Mouse (Mus musculus): ENCODE data around the gene Uqcrc2. TPM values are rescaled to one million over a fixed set of nuclear protein-coding genes. Genes with fewer than 3 reads are reported as not detected.

The Uqcrc2 gene
- polyA plus RNA-seq, 1 experiment from 2014 or later, result 231 TPM

DNA sequence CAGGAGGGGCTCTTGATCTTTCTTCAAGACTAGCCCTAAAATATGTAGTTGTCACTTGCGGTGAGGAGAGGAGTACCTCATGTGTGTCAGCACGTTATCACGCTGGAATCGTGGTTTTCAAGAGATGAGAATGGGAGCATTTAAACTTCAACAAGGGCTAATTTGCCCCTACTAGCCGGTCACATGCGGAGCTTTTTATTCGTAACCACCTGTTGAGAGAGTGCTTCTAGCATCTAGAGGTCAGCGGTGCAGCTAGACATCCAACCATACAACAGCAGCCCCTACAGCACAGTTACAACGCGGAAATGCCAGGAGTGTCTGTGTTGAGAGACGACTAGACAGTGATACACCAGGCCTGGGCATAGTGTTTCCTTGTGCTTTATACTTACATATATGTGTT, 845 bp downstream of the Uqcrc2 start:
- peak overlapping the region; percentile 91 for H3K4me2 ChIP-seq (ENCODE audit: low read length)
- H3K36me3 ChIP-seq (ENCODE audit: control insufficient read depth, insufficient read depth), result peaks cover 17% of the 10 kb centered on the region
- H3K9ac ChIP-seq (replicated peaks; ENCODE audit: low read depth, low read length), result peak overlapping the region; percentile 96
- H3K27ac ChIP-seq (ENCODE audit: low read length), result peak overlapping the region; percentile 79; the same call in 1 of the 2 replicates
- ATAC-seq, result no peak
- peak overlapping the region; percentile 72 for H3K4me3 ChIP-seq (replicated peaks; ENCODE audit: low read length)
- peaks cover 14% of the 10 kb centered on the region for H3K4me1 ChIP-seq (replicated peaks; ENCODE audit: control insufficient read depth, insufficient read depth, low read length)
- WGBS, result 1% methylated on average over 11 of the region's 11 CpGs
- H3K27me3 ChIP-seq (replicated peaks; ENCODE audit: control insufficient read depth, insufficient read depth, low read length), result no peaks in the 10 kb centered on the region
- no peaks in the 10 kb centered on the region for H3K9me3 ChIP-seq (ENCODE audit: control insufficient read depth, low read length)

DNA sequence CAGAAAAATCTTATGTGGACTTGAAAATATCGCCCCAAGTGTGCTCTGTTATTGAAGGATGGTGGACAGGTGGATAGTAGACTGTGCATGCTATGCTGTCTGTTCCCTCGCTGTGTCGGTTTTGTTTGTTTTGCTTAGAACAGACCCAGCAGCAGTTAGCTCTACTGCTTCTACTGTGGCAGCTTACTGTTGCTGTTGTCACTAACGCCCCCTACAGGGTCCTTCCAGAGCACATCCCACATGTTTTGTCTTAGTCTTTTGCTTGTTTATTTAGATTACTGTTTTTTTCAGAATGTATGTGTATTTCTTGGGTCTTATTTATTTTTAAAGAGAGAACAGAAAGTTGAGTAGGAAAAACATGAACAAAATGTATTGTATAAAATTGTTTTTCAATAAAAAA, 8.2 kb downstream of the Uqcrc2 start:
- Histone ChIP-seq H3K4me3 (replicated peaks; ENCODE audit: low read length) (no peak overlapping the region), H3K27ac (ENCODE audit: low read length) (no peak overlapping the region), H3K36me3 (ENCODE audit: control insufficient read depth, insufficient read depth) (peaks cover 43% of the 10 kb centered on the region), H3K27me3 (replicated peaks; ENCODE audit: control insufficient read depth, insufficient read depth, low read length) (no peaks in the 10 kb centered on the region), H3K9me3 (ENCODE audit: control insufficient read depth, low read length) (no peaks in the 10 kb centered on the region), H3K4me1 (replicated peaks; ENCODE audit: control insufficient read depth, insufficient read depth, low read length) (0 out of 2 replicates have a peak, but pooled peaks cover 2% of the 10 kb centered on the region), H3K9ac (replicated peaks; ENCODE audit: low read depth, low read length) (no peak overlapping the region), H3K4me2 (ENCODE audit: low read length) (no peak overlapping the region)
- 65% methylated on average over 4 of the region's 4 CpGs for WGBS
- no peak for ATAC-seq

DNA sequence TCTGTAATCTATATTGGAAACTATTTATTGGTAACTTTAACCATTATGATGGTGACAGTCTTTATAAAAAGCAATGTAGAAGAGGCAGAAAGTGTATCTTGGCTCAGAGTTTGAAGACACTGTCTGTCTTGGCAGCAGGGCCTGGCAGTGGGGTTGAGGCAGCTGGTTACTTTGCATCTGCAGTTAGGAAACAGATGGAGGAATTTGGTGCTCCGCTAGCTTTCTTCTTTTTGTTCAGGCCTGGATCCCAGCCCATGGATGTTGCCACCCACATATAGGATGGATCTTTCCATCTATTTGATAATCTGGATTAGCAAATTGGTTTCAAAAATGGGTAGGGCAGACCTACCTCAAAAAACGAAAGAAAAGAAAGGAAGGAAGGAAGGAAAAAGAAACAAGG, 12.9 kb downstream of the Uqcrc2 start:
- H3K9me3 ChIP-seq (ENCODE audit: control insufficient read depth, low read length), result no peaks in the 10 kb centered on the region
- H3K9ac ChIP-seq (replicated peaks; ENCODE audit: low read depth, low read length), result no peak overlapping the region
- H3K4me2 ChIP-seq (ENCODE audit: low read length), result no peak overlapping the region
- H3K4me1 ChIP-seq (replicated peaks; ENCODE audit: control insufficient read depth, insufficient read depth, low read length), result 0 out of 2 replicates have a peak, but pooled peaks cover 2% of the 10 kb centered on the region
- peak; percentile 77 for ATAC-seq
- H3K27me3 ChIP-seq (replicated peaks; ENCODE audit: control insufficient read depth, insufficient read depth, low read length), result no peaks in the 10 kb centered on the region
- H3K4me3 ChIP-seq (replicated peaks; ENCODE audit: low read length), result no peak overlapping the region
- WGBS, result 70% methylated on average over 2 of the region's 2 CpGs
- H3K27ac ChIP-seq (ENCODE audit: low read length), result peak overlapping the region; percentile 41; the same call in 1 of the 2 replicates
- peaks cover 53% of the 10 kb centered on the region for H3K36me3 ChIP-seq (ENCODE audit: control insufficient read depth, insufficient read depth)

DNA sequence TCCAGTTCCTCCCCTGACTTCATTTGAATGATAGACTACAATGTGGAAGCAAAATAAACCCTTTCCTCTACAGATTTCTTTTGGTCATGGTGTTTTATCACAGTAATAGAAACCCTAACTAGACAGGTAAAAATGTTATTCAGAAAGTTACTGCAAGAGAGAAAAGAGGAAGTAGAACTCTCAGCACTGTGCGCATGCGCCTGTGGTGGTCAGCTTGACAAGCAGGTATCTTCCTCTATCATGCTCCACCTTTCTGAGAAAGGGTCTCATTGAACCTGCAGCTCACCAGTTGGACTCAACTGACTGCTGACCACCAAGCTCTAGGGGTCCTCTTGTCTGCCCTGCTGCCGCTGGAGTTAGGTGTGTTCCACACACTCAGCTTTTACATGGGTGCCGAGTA, 27.1 kb downstream of the Uqcrc2 start:
- H3K4me3 ChIP-seq (replicated peaks; ENCODE audit: low read length), result no peak overlapping the region
- 96% methylated on average over 4 of the region's 4 CpGs for WGBS
- no peak for ATAC-seq
- no peak overlapping the region for H3K4me2 ChIP-seq (ENCODE audit: low read length)
- H3K4me1 ChIP-seq (replicated peaks; ENCODE audit: control insufficient read depth, insufficient read depth, low read length), result no peaks in the 10 kb centered on the region
- peaks cover 24% of the 10 kb centered on the region for H3K36me3 ChIP-seq (ENCODE audit: control insufficient read depth, insufficient read depth)
- no peak overlapping the region for H3K27ac ChIP-seq (ENCODE audit: low read length)
- H3K27me3 ChIP-seq (replicated peaks; ENCODE audit: control insufficient read depth, insufficient read depth, low read length), result no peaks in the 10 kb centered on the region
- H3K9ac ChIP-seq (replicated peaks; ENCODE audit: low read depth, low read length), result no peak overlapping the region
- no peaks in the 10 kb centered on the region for H3K9me3 ChIP-seq (ENCODE audit: control insufficient read depth, low read length)

DNA sequence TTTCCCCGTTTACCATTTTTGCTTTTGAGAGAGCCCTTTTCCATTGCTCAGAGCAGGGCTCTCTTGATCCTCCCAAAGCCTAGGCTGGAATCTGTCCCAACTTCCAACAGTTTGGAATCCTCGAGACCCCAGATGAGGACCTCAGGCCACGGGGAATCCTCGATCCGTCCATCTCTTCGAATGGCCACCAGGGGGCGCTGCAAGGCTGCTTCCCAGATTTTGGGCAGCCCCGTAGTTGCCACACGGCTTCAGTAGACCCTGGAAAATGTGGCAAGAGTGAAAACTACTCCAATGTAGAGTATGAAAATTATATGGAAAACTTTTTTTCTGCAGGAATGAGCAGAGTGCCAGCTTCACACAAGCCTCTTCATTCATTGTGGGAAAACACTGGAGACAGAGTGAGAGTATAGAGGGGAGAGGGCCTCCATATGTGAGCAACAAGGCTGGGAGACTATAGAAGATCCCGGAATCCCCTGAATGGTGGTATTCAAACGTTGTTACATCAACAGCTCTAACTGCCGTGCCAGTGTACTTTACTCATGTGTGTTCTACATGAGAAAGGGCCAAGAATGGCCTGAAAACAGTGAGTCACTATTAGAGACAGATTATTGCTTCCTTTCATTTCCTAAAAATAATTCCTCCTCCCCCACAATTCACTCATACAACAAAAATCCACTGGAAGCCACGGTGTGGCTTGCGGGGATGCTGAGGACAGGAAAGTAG, 35.3 kb downstream of the Uqcrc2 start, which contains the start of gene Pdzd9:
Pdzd9 (minus strand) TSS at position 191 of the 723 bp plus-strand sequence.
- Histone ChIP-seq H3K9me3 (ENCODE audit: control insufficient read depth, low read length) (no peaks in the 10 kb centered on the region), H3K27me3 (replicated peaks; ENCODE audit: control insufficient read depth, insufficient read depth, low read length) (no peaks in the 10 kb centered on the region), H3K9ac (replicated peaks; ENCODE audit: low read depth, low read length) (no peak within 1 kb of the TSS), H3K4me3 (replicated peaks; ENCODE audit: low read length) (no peak within 1 kb of the TSS), H3K4me1 (replicated peaks; ENCODE audit: control insufficient read depth, insufficient read depth, low read length) (0 out of 2 replicates have a peak, but pooled peaks cover 2% of the 10 kb centered on the region), H3K27ac (ENCODE audit: low read length) (no peak within 1 kb of the TSS), H3K36me3 (ENCODE audit: control insufficient read depth, insufficient read depth) (no peaks in the 10 kb centered on the region), H3K4me2 (ENCODE audit: low read length) (no peak within 1 kb of the TSS)
- WGBS, result 20% methylated on average over 14 of the region's 14 CpGs
- peak; percentile 80 for ATAC-seq

DNA sequence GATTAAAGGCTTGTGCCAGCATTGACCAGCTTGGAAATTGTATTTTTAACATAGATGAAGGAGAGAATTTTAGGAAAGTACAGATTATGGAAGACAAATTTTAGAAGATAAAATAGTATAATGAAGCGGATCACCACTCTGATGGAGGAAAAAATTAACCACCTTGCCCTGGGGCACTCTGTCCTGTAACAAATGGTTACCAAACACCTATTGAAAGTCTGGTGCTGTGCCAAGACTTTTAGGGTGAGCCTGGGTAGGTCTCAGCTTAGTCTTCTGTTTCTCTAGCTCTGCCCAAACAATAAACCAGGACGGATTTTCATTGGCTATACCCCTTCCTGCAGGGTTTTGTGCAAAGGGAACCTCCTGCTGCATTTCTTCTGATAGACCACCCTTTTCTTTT, 36.3 kb downstream of the Uqcrc2 start:
- 66% methylated on average over 2 of the region's 2 CpGs for WGBS
- Histone ChIP-seq H3K4me2 (ENCODE audit: low read length) (no peak overlapping the region), H3K36me3 (ENCODE audit: control insufficient read depth, insufficient read depth) (no peaks in the 10 kb centered on the region), H3K9ac (replicated peaks; ENCODE audit: low read depth, low read length) (no peak overlapping the region), H3K4me1 (replicated peaks; ENCODE audit: control insufficient read depth, insufficient read depth, low read length) (peaks cover 7% of the 10 kb centered on the region; the same call in 1 of the 2 replicates), H3K27ac (ENCODE audit: low read length) (no peak overlapping the region), H3K27me3 (replicated peaks; ENCODE audit: control insufficient read depth, insufficient read depth, low read length) (no peaks in the 10 kb centered on the region), H3K4me3 (replicated peaks; ENCODE audit: low read length) (no peak overlapping the region), H3K9me3 (ENCODE audit: control insufficient read depth, low read length) (no peaks in the 10 kb centered on the region)
- ATAC-seq, result no peak

DNA sequence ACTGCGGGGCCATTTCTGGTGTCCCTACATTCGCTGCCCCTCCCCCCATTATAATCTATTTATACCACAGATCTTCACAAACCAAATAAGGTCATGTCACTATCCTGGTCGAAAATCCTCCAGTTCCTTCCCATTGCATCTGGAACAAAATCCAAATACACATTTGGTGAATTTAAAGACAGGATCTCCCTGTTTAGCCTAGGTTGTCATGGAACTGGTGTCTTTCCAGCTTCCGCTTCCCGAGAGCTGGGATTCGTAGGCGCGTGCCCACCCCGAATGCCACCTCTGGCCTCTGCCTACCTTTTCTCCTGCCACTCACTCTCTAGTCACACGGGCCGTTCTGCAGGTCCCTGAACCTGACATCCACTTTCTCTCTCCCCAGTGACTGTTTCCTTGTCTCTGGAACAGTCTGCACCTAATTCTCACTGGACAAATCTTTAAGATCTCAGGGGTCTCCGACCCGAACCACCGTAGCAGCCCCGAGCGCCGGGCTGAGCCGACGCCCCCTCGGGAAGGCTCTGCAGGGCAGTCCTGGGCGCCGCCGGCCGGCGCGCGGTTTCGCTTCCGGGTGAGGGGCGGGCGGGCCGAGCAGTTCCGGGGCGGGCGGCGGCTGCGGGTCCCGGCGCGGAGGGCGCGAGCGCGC, 42.1 kb downstream of the Uqcrc2 start, which contains the start of gene Mosmo:
Mosmo (plus strand) TSS at position 618 of the 643 bp plus-strand sequence.
- Histone ChIP-seq H3K27ac (ENCODE audit: low read length) (peak within 1 kb of the TSS; percentile 62), H3K4me2 (ENCODE audit: low read length) (peak within 1 kb of the TSS; percentile 78), H3K9ac (replicated peaks; ENCODE audit: low read depth, low read length) (peak within 1 kb of the TSS; percentile 82), H3K27me3 (replicated peaks; ENCODE audit: control insufficient read depth, insufficient read depth, low read length) (no peaks in the 10 kb centered on the region), H3K36me3 (ENCODE audit: control insufficient read depth, insufficient read depth) (no peaks in the 10 kb centered on the region), H3K9me3 (ENCODE audit: control insufficient read depth, low read length) (no peaks in the 10 kb centered on the region), H3K4me3 (replicated peaks; ENCODE audit: low read length) (peak within 1 kb of the TSS; percentile 79), H3K4me1 (replicated peaks; ENCODE audit: control insufficient read depth, insufficient read depth, low read length) (peaks cover 26% of the 10 kb centered on the region)
- ATAC-seq, result peak; percentile 97
- WGBS, result 1% methylated on average over 34 of the region's 44 CpGs

DNA sequence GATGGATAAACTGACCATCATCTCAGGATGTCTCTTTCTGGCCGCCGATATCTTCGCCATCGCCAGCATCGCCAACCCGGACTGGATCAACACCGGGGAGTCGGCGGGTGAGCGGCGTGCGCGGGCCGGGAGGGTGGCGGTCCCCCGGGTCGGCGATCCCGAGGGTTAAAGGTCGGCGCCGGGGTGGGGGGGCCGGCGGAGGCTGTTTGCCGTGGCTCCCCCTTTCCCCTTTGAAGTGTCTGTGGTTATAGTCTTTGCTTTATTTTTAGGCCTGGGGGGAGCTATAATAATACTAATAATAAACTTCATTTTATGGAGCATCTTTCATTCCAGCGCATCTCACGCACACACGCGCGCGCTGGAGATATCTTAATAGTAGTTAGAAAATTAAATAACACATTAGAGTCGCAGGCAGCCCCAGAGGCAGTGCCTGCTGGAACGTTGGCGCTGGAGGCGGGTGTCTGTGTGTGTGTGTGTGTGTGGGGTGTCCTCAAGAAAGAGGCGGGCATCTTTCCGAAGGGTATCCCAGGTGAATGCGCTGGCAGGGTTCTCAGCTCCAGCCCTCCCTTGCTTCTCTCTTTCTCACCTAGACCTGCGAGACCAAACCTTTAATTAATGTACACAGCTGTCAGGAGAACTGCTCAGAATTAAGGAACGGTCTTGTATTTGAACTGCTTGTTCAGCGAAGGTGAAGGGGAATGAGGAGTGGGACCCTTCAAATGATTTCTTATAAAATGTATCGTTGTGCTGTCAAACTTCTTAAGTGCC, 43.0 kb downstream of the Uqcrc2 start:
- Histone ChIP-seq H3K9me3 (ENCODE audit: control insufficient read depth, low read length) (no peaks in the 10 kb centered on the region), H3K4me1 (replicated peaks; ENCODE audit: control insufficient read depth, insufficient read depth, low read length) (peaks cover 26% of the 10 kb centered on the region), H3K4me3 (replicated peaks; ENCODE audit: low read length) (peak overlapping the region; percentile 79), H3K4me2 (ENCODE audit: low read length) (peak overlapping the region; percentile 75), H3K9ac (replicated peaks; ENCODE audit: low read depth, low read length) (peak overlapping the region; percentile 82), H3K36me3 (ENCODE audit: control insufficient read depth, insufficient read depth) (no peaks in the 10 kb centered on the region), H3K27ac (ENCODE audit: low read length) (peak overlapping the region; percentile 41; the same call in 1 of the 2 replicates), H3K27me3 (replicated peaks; ENCODE audit: control insufficient read depth, insufficient read depth, low read length) (no peaks in the 10 kb centered on the region)
- ATAC-seq, result peak; percentile 59
- WGBS, result 2% methylated on average over 41 of the region's 42 CpGs

DNA sequence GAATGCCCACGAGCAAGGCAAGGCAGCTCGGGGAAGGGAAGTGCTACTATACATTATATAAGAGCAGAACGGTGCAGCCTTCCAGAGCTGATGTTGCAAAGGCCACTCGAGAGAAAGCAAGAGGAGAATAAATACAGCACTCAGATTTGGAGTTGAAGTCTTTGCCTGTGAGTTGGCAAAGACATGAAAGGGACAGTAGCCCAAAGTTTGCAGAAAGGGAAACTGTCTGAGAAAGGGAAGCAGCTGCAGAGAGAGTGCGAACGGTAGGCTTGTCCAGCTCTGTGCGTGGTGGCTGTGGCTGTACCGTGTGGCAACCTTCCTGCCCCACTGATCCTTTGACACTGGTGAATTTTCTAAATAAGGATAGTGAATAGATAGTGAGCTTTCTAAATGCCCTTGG, 44.0 kb downstream of the Uqcrc2 start:
- WGBS, result 51% methylated on average over 8 of the region's 8 CpGs
- H3K9ac ChIP-seq (replicated peaks; ENCODE audit: low read depth, low read length), result no peak overlapping the region
- no peaks in the 10 kb centered on the region for H3K9me3 ChIP-seq (ENCODE audit: control insufficient read depth, low read length)
- H3K4me1 ChIP-seq (replicated peaks; ENCODE audit: control insufficient read depth, insufficient read depth, low read length), result peaks cover 26% of the 10 kb centered on the region
- H3K27me3 ChIP-seq (replicated peaks; ENCODE audit: control insufficient read depth, insufficient read depth, low read length), result no peaks in the 10 kb centered on the region
- H3K27ac ChIP-seq (ENCODE audit: low read length), result no peak overlapping the region
- no peak for ATAC-seq
- H3K36me3 ChIP-seq (ENCODE audit: control insufficient read depth, insufficient read depth), result no peaks in the 10 kb centered on the region
- H3K4me3 ChIP-seq (replicated peaks; ENCODE audit: low read length), result peak overlapping the region; percentile 79; the same call in 1 of the 2 replicates
- peak overlapping the region; percentile 75 for H3K4me2 ChIP-seq (ENCODE audit: low read length)

All from forebrain, embryonic 16.5 days (tissue).